Mouse (Mus musculus) G1E (cell line): Measurements from ENCODE around the gene Dll4.

Experiments
- CTCF ChIP-seq: IDR thresholded peaks from 2 replicates; pipeline ENCODE4 v1.5.1; 2012; ENCODE audit warnings: low read depth, low read length, inconsistent platforms, mixed read lengths
- GATA1 ChIP-seq: IDR thresholded peaks from 2 replicates; pipeline ENCODE4 v1.6.1; 2012; ENCODE audit warnings: borderline replicate concordance, low read length, inconsistent platforms, mixed read lengths
- POLR2AphosphoS5 ChIP-seq: IDR thresholded peaks from 2 replicates; pipeline ENCODE4 v1.6.1; 2012; ENCODE audit warnings: low read depth, low read length, inconsistent platforms; ENCODE audit not compliant: insufficient replicate concordance
- TAL1 ChIP-seq: conservative IDR thresholded peaks from 2 replicates; pipeline ENCODE4 v1.6.1; 2012; ENCODE audit warnings: low read depth, low read length, inconsistent platforms, mixed read lengths

DNA sequence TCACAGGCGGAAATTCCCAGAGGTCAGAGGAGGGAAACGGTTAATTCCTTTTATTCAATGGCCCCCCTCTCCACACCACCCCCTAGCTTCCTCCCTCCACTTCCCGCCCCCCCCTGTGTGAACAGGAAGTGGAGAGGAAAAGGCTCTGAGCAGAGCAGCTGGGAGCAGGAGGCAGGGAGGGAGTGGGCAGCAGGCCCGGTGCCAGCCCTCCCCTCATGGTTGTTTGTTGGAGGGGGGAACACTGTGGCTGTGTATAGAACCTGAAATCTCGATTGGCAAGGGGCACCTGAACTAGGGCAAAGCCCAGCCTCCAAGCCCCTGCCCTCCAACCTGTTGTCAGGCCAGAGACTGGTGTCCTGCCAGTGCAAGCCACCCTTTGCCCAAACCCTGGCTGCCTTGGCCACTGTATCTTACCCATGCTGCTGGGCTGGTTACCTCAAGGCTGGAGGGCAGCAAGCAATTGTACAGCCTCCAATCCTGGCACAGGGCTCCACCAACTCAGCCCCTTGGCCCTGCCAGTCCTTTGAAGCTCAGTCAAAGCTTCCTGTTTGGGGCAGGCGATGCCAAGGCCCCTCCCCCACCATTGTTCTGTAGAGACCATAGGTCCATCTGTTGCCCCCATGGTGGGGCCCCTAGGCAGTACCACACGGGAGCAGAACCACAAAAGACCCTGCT is 24.6 kb upstream of the Dll4 start:
- TF ChIP-seq CTCF = no peak
- TF ChIP-seq GATA1 = no peak
- TF ChIP-seq POLR2AphosphoS5 = no peak
- TF ChIP-seq TAL1 = no peak
